Mouse (Mus musculus) G1E (cell line): ENCODE data around the gene Hbb-y.
"Not testable (repeated sequence)": the region's sequence is repeated elsewhere in the genome, so short reads cannot be mapped to it uniquely, and the experiment has no call there.

ENCODE experiments used
- CTCF ChIP-seq: IDR thresholded peaks from 2 replicates; pipeline ENCODE4 v1.5.1; 2012; ENCODE audit warnings: low read depth, low read length, inconsistent platforms, mixed read lengths
- GATA1 ChIP-seq: IDR thresholded peaks from 2 replicates; pipeline ENCODE4 v1.6.1; 2012; ENCODE audit warnings: borderline replicate concordance, low read length, inconsistent platforms, mixed read lengths

DNA sequence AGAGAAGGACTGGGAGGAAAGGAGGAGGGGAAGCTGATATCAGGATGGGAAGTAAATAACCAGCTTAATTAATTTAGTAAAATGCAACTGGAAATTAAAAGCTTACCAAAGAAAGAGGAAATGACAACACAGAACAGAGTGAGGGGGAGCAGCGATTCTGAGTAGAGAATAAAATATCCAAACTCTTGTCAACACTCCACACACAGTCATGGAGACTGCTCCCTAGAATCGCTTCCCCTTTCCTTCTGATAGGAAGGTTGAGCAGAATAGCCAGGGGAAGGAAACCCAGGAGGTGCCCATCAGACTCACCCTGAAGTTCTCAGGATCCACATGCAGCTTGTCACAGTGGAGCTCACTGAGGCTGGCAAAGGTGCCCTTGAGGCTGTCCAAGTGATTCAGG lies 25.9 kb downstream of the Hbb-y start:
- not testable (repeated sequence) for TF ChIP-seq CTCF, GATA1
